ENCODE assay signal across 9 mouse cellular contexts in the genomic region with DNA sequence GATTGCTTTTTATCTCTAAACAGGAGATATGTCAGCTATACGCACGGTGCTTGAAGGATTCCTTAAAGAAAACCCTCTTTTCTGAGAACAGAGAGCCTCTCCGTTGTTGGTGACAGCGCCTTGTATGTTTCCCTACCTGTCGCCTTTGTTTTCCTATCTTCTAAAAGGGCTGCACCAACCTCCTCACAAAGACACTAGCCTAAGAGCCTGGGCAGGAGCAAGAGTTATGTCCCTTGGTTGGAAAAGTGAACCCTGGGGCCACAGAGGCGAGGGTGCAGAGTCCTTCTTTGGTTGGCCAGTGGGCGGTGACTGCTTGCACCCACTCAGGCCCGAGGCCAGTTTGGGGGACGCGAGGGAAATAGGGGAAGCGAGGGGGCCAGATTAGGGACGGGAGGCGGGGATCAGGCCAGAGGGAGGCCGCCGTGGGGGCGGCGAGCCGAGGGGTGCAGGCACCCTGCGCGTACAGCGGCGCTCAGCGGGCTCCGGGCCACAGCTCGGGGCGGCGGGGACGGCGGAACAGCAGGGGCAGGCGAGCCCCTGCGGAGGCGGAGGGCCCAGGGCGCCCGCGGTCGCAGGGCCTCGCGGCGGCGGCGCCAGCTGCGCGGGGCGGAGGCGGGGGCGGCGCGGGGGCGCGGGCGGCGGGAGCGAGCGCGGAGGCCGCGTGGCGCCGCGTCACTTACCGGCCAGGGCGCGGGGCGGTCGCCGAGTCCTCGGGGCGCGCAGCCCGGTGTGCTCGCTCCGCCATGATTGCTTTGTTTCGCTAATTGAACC. TPM values are rescaled to one million over a fixed set of nuclear protein-coding genes. Genes with fewer than 3 reads are reported as not detected.
A peak's percentile ranks its signal among the peaks of the same experiment; 100 is the strongest.
DNase-seq lines count a peak whose midpoint lies in the region; ATAC-seq lines count a peak whose summit lies in the region.
"Had no signal": no experiment of that assay in that cellular context is flagged by ENCODE, and none has a peak within 500 bp of the region (broad histone marks: within the 10 kb centered on the region; RNA-seq: fewer than 3 reads in every experiment).

No protein-coding gene starts in this region.

- no peaks in the 10 kb centered on the region for H3K36me3 ChIP-seq in forebrain, embryonic 11.5 days (ENCODE audit: control insufficient read depth, insufficient read depth, low read length)
- H3K36me3 ChIP-seq in heart, embryonic 15.5 days: no peaks in the 10 kb centered on the region
- no peaks in the 10 kb centered on the region for H3K36me3 ChIP-seq in liver, embryonic 15.5 days (replicated peaks)
- H3K36me3 ChIP-seq in neural tube, embryonic 13.5 days: no peaks in the 10 kb centered on the region
- H3K36me3 ChIP-seq: G1E had no signal

- H3K27me3 ChIP-seq in forebrain, embryonic 11.5 days (ENCODE audit: control insufficient read depth, insufficient read depth, low read length): no peaks in the 10 kb centered on the region
- no peaks in the 10 kb centered on the region for H3K27me3 ChIP-seq in heart, embryonic 15.5 days
- H3K27me3 ChIP-seq in liver, embryonic 15.5 days: peaks cover 12% of the 10 kb centered on the region
- H3K27me3 ChIP-seq in neural tube, embryonic 13.5 days: no peaks in the 10 kb centered on the region

- peak overlapping the region; percentile 84 for H3K4me2 ChIP-seq in forebrain, embryonic 11.5 days (ENCODE audit: low read depth, low read length, severe bottlenecking)
- peak overlapping the region; percentile 72 for H3K4me2 ChIP-seq in heart, embryonic 15.5 days
- H3K4me2 ChIP-seq in liver, embryonic 15.5 days: peak overlapping the region; percentile 70
- peak overlapping the region; percentile 67 for H3K4me2 ChIP-seq in neural tube, embryonic 13.5 days

- peak overlapping the region; percentile 71 for H3K4me3 ChIP-seq in brown adipose tissue, adult 24 weeks (ENCODE audit: insufficient read depth, low read depth, low read length)
- peak overlapping the region; percentile 64 for H3K4me3 ChIP-seq in forebrain, embryonic 11.5 days (ENCODE audit: low read depth, low read length)
- peak overlapping the region; percentile 62 for H3K4me3 ChIP-seq in heart, embryonic 15.5 days
- H3K4me3 ChIP-seq in liver, embryonic 15.5 days (replicated peaks): peak overlapping the region; percentile 57
- H3K4me3 ChIP-seq in neural tube, embryonic 13.5 days: peak overlapping the region; percentile 68

- peak; percentile 90 for ATAC-seq in forebrain, embryonic 11.5 days (replicated peaks; ENCODE audit: low FRiP score)
- peak; percentile 94 for ATAC-seq in heart, embryonic 15.5 days (replicated peaks; ENCODE audit: insufficient number of reproducible peaks, insufficient read depth, low FRiP score, low read depth)
- ATAC-seq in liver, embryonic 15.5 days (ENCODE audit: insufficient read depth): peak; percentile 87
- ATAC-seq in neural tube, embryonic 13.5 days (ENCODE audit: low read depth): peak; percentile 96

- peak overlapping the region; percentile 97 for H3K9ac ChIP-seq in forebrain, embryonic 11.5 days (ENCODE audit: low read length)
- H3K9ac ChIP-seq in heart, embryonic 15.5 days: peak overlapping the region; percentile 87
- peak overlapping the region; percentile 53 for H3K9ac ChIP-seq in liver, embryonic 15.5 days
- H3K9ac ChIP-seq in neural tube, embryonic 13.5 days: peak overlapping the region; percentile 97

- H3K4me1 ChIP-seq in brown adipose tissue, adult 24 weeks (ENCODE audit: control insufficient read depth, insufficient read depth, insufficient read length, low read length): no peaks in the 10 kb centered on the region
- 0 out of 2 replicates have a peak, but pooled peaks cover 2% of the 10 kb centered on the region for H3K4me1 ChIP-seq in forebrain, embryonic 11.5 days (replicated peaks; ENCODE audit: control insufficient read depth, insufficient read depth, low read length)
- H3K4me1 ChIP-seq in heart, embryonic 15.5 days (replicated peaks): no peaks in the 10 kb centered on the region
- 0 out of 2 replicates have a peak, but pooled peaks cover 3% of the 10 kb centered on the region for H3K4me1 ChIP-seq in liver, embryonic 15.5 days (replicated peaks)
- peaks cover 12% of the 10 kb centered on the region for H3K4me1 ChIP-seq in neural tube, embryonic 13.5 days (replicated peaks)

- under 1% methylated on average over 36 of the region's 73 CpGs for WGBS in forebrain, embryonic 11.5 days
- 2% methylated on average over 54 of the region's 73 CpGs for WGBS in heart, embryonic 15.5 days
- 3% methylated on average over 36 of the region's 73 CpGs for WGBS in liver, embryonic 15.5 days (ENCODE audit: insufficient replicate concordance)
- WGBS in neural tube, embryonic 13.5 days: 3% methylated on average over 23 of the region's 73 CpGs

- no peak overlapping the region for H3K27ac ChIP-seq in brown adipose tissue, adult 24 weeks (replicated peaks; ENCODE audit: low read depth, low read length)
- peak overlapping the region; percentile 81 for H3K27ac ChIP-seq in forebrain, embryonic 11.5 days (ENCODE audit: low read depth, low read length)
- peak overlapping the region; percentile 93 for H3K27ac ChIP-seq in heart, embryonic 15.5 days
- peak overlapping the region; percentile 82 for H3K27ac ChIP-seq in liver, embryonic 15.5 days (replicated peaks)
- H3K27ac ChIP-seq in neural tube, embryonic 13.5 days (replicated peaks): peak overlapping the region; percentile 99

- H3K9me3 ChIP-seq in forebrain, embryonic 11.5 days (ENCODE audit: control insufficient read depth, low read length): no peaks in the 10 kb centered on the region
- H3K9me3 ChIP-seq in heart, embryonic 15.5 days (replicated peaks): no peaks in the 10 kb centered on the region
- H3K9me3 ChIP-seq in liver, embryonic 15.5 days (replicated peaks): no peaks in the 10 kb centered on the region
- H3K9me3 ChIP-seq in neural tube, embryonic 13.5 days: no peaks in the 10 kb centered on the region

- DNase-seq in CD4-positive helper T cell, adult 2 months (ENCODE audit: low read depth, low spot score): peak; percentile 11
- DNase-seq in forebrain, embryonic 11.5 days (ENCODE audit: low spot score): peak; percentile 85
- DNase-seq in kidney, postnatal 14 days: peak; percentile 83
- peak; percentile 73 for DNase-seq in testis, postnatal 10 days (ENCODE audit: low spot score)

RNA-seq across cellular contexts. Expression of a gene that starts 0.6 kb away (rescaled TPM):
- not detected in 2 replicates for polyA plus RNA-seq in brown adipose tissue, adult 24 weeks (2012; ENCODE audit: insufficient read depth, insufficient read length, missing spikeins)
- polyA plus RNA-seq in forebrain, embryonic 11.5 days (2014; fragmentation: Nextera tagmentation; extraction: Ambion mirVana): 6.1 and 7.3 TPM in 2 replicates
- 1.3 TPM in 2 replicates for polyA plus RNA-seq in heart, embryonic 15.5 days (2015; fragmentation: Nextera tagmentation; extraction: Ambion mirVana)
- 0.26 and 0.52 TPM in 2 replicates for polyA plus RNA-seq in liver, embryonic 15.5 days (2015; fragmentation: Nextera tagmentation; extraction: Ambion mirVana)
- polyA plus RNA-seq in neural tube, embryonic 13.5 days (2015; fragmentation: Nextera tagmentation; extraction: Ambion mirVana): 13.2 and 13.4 TPM in 2 replicates
- polyA plus RNA-seq: G1E had no signal

Comparison
In these comparisons a context has a peak if more than half of its experiments do, and no peak if none do; other contexts are left out.
1. DNase-seq: peak in every context shown above with its lines; median percentile 85 in forebrain, embryonic 11.5 days; 83 in kidney, postnatal 14 days; 73 in testis, postnatal 10 days; 11 in CD4-positive helper T cell, adult 2 months.